Mouse (Mus musculus) liver, embryonic 15.5 days (tissue): ENCODE data around the gene Cldn4. TPM values are rescaled to one million over a fixed set of nuclear protein-coding genes. Genes with fewer than 3 reads are reported as not detected.
"Not testable (repeated sequence)": the region's sequence is repeated elsewhere in the genome, so short reads cannot be mapped to it uniquely, and the experiment has no call there.

ENCODE experiments used
- ATAC-seq: fragments of 200-750 bp; cut with Nextera tagmentation; 2 replicates; pipeline ENCODE4 v1.8.0; 2017; ENCODE audit warnings: moderate number of reproducible peaks, mild to moderate bottlenecking, moderate library complexity; ENCODE audit not compliant: insufficient read depth
- H3K27ac ChIP-seq: fragments of 300-500 bp; sonication (generic); replicated peaks from 2 replicates; pipeline ENCODE4 v1.5.1; 2015; ENCODE audit warnings: mild to moderate bottlenecking, inconsistent platforms
- H3K27me3 ChIP-seq: fragments of 300-500 bp; sonication (generic); 2 replicates; pipeline ENCODE4 v1.6.1; 2015; ENCODE audit warnings: mild to moderate bottlenecking, inconsistent platforms
- H3K36me3 ChIP-seq: fragments of 300-500 bp; sonication (generic); replicated peaks from 2 replicates; pipeline ENCODE4 v1.6.1; 2015; ENCODE audit warnings: moderate library complexity, mild to moderate bottlenecking, inconsistent platforms
- H3K4me1 ChIP-seq: fragments of 300-500 bp; sonication (generic); replicated peaks from 2 replicates; pipeline ENCODE4 v1.6.1; 2015; ENCODE audit warnings: inconsistent platforms
- H3K4me2 ChIP-seq: fragments of 300-500 bp; sonication (generic); 2 replicates; pipeline ENCODE4 v1.6.1; 2015; ENCODE audit warnings: moderate library complexity, mild to moderate bottlenecking, inconsistent platforms
- H3K4me3 ChIP-seq: fragments of 300-500 bp; sonication (generic); replicated peaks from 2 replicates; pipeline ENCODE4 v1.5.1; 2015; ENCODE audit warnings: mild to moderate bottlenecking, inconsistent platforms
- H3K9ac ChIP-seq: fragments of 300-500 bp; sonication (generic); 2 replicates; pipeline ENCODE4 v1.6.1; 2015; ENCODE audit warnings: moderate library complexity, mild to moderate bottlenecking, inconsistent platforms
- H3K9me3 ChIP-seq: fragments of 300-500 bp; sonication (generic); replicated peaks from 2 replicates; pipeline ENCODE4 v1.6.1; 2016; ENCODE audit warnings: inconsistent platforms
- WGBS: fragments of 180-500 bp; shearing (Covaris S2); methylation state at CpG from one replicate; pipeline ENCODE4 v1.1.7; 2015; ENCODE audit warnings: mixed read lengths; ENCODE audit not compliant: insufficient replicate concordance; 5-methylcytosine and 5-hydroxymethylcytosine counted together
- polyA plus RNA-seq: library from polyadenylated mRNA; unstranded; fragments of >200 nt; fragmentation: Nextera tagmentation; extraction: Ambion mirVana; gene quantifications from 2 replicates; pipeline ENCODE4 v1.2.1, GENCODE M21; 2015

Gene Cldn4
- polyA plus RNA-seq, 1 experiment from 2014 or later = 0.18 TPM

DNA sequence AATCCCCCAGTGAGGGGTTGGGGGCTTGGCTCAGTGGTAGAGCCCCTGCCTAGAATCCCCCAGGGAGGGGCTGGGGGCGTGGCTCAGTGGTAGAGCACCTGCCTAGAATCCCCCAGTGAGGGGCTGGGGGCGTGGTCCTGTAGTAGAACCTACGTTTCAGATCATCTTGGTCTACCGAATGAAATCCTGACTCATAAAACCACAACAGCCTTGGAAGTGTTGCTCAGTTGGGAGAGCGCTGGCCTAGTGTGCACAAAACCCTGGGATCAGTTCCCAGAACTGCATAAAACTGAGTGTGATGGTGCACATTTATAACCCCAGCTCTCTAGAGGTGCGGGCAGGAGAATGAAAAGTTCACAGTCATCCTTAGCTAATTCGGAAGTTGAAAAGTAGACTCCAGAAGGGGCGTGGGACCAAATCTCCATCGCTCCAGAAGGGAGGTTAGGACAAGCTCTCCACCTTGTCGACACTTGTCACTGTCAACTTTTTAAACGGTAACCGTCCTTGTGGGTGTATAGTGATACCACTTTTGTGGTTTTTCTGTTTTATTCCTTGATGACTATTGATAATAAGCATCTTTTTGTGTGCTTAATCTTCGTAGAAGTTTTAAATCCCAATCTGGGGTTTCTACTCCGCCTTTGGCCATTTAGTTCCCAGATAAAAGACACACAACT lies 30.0 kb upstream of the Cldn4 start:
- Histone ChIP-seq H3K36me3 (no peaks in the 10 kb centered on the region), H3K9me3 (no peaks in the 10 kb centered on the region), H3K4me1 (peaks cover 67% of the 10 kb centered on the region), H3K27ac (peak overlapping the region; percentile 72), H3K4me2 (peak overlapping the region; percentile 46), H3K4me3 (no peak overlapping the region), H3K27me3 (no peaks in the 10 kb centered on the region), H3K9ac (no peak overlapping the region)
- peak; percentile 53 for ATAC-seq
- WGBS = 35% methylated on average over 14 of the region's 14 CpGs

DNA sequence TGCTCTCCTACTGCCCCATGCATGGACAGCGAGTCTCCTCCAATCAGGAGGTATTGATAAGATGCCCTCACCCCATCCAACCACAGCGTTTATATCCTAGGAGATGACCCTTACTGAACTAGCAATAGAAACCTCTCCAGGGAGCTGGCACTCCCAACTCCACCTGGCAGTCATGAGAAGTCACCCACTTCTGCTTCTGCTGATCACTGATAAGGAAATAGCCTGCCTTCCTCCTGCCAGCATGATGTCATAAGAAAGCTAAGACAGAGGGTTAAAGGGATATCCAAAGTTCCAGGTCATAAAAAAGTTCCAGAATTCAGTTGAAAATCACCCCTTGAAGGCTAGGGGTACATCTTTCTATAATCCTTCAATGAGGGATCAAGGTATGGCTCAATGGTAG lies 29.4 kb upstream of the Cldn4 start:
- ATAC-seq = peak; percentile 68
- peaks cover 65% of the 10 kb centered on the region for H3K4me1 ChIP-seq
- H3K4me3 ChIP-seq = no peak overlapping the region
- H3K27ac ChIP-seq = peak overlapping the region; percentile 72
- WGBS = 20% methylated on average over 2 of the region's 2 CpGs
- H3K9ac ChIP-seq = no peak overlapping the region
- no peaks in the 10 kb centered on the region for H3K27me3 ChIP-seq
- no peaks in the 10 kb centered on the region for H3K9me3 ChIP-seq
- peak overlapping the region; percentile 46 for H3K4me2 ChIP-seq
- no peaks in the 10 kb centered on the region for H3K36me3 ChIP-seq

DNA sequence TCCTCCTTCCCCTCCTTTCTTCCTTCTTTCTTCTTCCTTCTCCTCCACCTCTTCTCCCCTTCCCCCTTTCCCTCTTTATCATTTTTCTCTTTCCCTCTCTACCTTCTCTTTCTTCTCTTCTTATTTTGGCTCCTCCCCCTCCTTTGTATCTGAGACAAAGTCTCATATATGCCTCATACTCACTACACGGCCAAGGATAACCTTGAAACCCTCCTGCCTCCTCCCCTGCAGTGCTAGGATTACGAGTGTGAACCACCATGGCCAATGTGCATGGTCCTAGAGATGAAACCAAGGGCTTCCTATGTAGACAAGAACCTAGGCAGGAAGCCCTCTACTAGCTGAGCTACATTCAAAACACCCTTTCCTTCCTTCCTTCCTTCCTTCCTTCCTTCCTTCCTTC lies 28.2 kb upstream of the Cldn4 start:
- peaks cover 54% of the 10 kb centered on the region for H3K4me1 ChIP-seq
- no peak for ATAC-seq
- peak overlapping the region; percentile 7; the same call in 1 of the 2 replicates for H3K27ac ChIP-seq
- H3K9ac ChIP-seq = no peak overlapping the region
- H3K36me3 ChIP-seq = no peaks in the 10 kb centered on the region
- H3K9me3 ChIP-seq = no peaks in the 10 kb centered on the region
- H3K27me3 ChIP-seq = no peaks in the 10 kb centered on the region
- peak overlapping the region; percentile 51; the same call in 1 of the 2 replicates for H3K4me2 ChIP-seq
- H3K4me3 ChIP-seq = no peak overlapping the region
- WGBS = 17% methylated on average over 2 of the region's 2 CpGs

DNA sequence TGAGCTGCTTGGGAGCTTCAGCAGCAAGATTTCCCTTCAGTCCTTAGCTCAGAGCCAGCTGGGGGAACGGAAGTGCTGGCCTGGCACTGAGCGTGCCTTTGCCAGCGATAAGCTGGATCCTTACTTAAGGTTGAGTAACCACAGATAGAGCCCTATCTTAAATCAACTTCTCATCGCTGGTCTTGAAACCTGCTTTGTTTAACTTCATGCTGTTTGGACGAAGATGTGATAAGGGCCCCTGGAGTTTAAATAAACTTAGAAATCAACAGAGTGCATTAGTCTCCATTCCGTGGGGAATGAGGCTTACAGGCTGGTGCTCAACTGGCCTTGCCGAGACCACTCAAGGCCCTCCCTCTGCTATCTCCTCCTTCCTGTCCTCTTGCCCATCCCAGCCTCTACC lies 27.6 kb upstream of the Cldn4 start:
- Histone ChIP-seq H3K27me3 (no peaks in the 10 kb centered on the region), H3K36me3 (no peaks in the 10 kb centered on the region), H3K9me3 (no peaks in the 10 kb centered on the region), H3K27ac (peak overlapping the region; percentile 7; the same call in 1 of the 2 replicates), H3K9ac (no peak overlapping the region), H3K4me2 (peak overlapping the region; percentile 51), H3K4me1 (peaks cover 54% of the 10 kb centered on the region), H3K4me3 (no peak overlapping the region)
- WGBS = 4% methylated on average over 7 of the region's 7 CpGs
- peak; percentile 52 for ATAC-seq

DNA sequence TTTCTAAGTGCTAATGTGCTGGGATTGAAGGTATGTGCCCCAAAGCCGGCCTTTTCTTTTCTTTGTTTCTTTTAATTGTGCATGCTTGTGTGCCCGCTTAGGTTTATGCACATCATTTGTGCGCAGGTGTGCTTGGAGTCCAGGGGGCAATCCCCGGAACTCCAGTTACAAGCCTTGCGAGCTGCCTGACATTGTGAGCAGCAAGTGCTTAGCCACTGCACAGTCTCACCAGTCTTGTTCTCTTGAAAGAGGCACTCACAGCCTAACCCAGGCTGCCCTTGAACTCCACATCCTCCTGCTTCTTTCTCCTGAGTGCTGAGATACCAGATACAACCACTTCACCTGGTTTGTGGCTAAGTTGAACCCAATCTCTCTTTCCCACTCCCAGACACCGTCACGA lies 26.8 kb upstream of the Cldn4 start:
- H3K4me1 ChIP-seq = peaks cover 54% of the 10 kb centered on the region

DNA sequence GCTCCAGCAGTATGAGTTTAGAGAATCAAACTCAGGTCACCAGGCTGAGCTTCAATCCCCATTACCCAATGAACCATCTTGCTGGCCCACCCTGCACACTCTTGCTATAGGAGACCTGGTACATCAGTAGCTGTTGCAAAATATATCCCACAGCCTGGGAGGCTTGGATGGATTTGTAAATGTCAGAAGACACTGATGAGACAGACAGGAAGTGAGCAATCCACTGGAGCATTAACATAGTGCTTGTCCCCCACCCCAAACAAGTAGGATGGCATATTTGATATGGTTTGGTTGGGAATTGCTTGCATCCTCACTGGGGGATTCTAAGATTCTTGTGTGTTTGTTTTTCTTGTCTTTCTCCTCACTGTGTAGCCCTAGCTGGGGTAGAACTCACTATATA lies 26.3 kb upstream of the Cldn4 start:
- no peak overlapping the region for H3K4me3 ChIP-seq
- H3K4me1 ChIP-seq = peaks cover 52% of the 10 kb centered on the region

More for the DNA sequence above, 26.8 kb upstream of the Cldn4 start:
- no peaks in the 10 kb centered on the region for H3K36me3 ChIP-seq
- H3K4me3 ChIP-seq = no peak overlapping the region
- H3K27me3 ChIP-seq = peaks cover under 1% of the 10 kb centered on the region; the same call in 1 of the 2 replicates
- no peak overlapping the region for H3K27ac ChIP-seq
- no peak overlapping the region for H3K4me2 ChIP-seq
- no peak overlapping the region for H3K9ac ChIP-seq
- 64% methylated on average over 7 of the region's 7 CpGs for WGBS
- ATAC-seq = no peak
- no peaks in the 10 kb centered on the region for H3K9me3 ChIP-seq

DNA sequence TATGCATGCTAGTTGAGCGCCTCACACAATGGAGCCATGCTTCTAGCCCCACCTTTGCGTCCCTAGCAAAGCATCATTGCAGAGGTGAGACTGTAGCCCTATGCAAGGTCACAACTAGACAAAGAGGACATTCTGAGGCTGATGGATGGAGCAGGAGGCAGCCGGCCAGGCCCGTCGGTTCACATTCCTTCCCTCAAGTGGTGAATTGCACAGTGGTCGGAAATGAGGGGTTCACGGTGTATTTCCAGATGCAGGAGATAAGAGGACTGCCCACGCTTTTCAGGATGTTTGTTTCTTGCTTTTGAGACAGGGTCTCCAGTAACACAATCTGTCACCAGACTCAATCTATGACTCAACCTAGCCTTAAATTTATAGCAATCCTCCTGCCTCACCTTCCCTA lies 23.9 kb upstream of the Cldn4 start:
- H3K27ac ChIP-seq = no peak overlapping the region
- H3K4me2 ChIP-seq = no peak overlapping the region
- peaks cover 41% of the 10 kb centered on the region for H3K4me1 ChIP-seq
- no peaks in the 10 kb centered on the region for H3K36me3 ChIP-seq
- H3K27me3 ChIP-seq = peaks cover 14% of the 10 kb centered on the region
- no peak for ATAC-seq
- H3K9ac ChIP-seq = no peak overlapping the region
- H3K9me3 ChIP-seq = no peaks in the 10 kb centered on the region
- WGBS = 57% methylated on average over 8 of the region's 8 CpGs
- H3K4me3 ChIP-seq = no peak overlapping the region

More for the DNA sequence above, 26.3 kb upstream of the Cldn4 start:
- no peak overlapping the region for H3K9ac ChIP-seq
- H3K4me2 ChIP-seq = no peak overlapping the region
- H3K27ac ChIP-seq = no peak overlapping the region
- no peak for ATAC-seq
- H3K9me3 ChIP-seq = no peaks in the 10 kb centered on the region
- H3K36me3 ChIP-seq = no peaks in the 10 kb centered on the region
- peaks cover 3% of the 10 kb centered on the region; the same call in 1 of the 2 replicates for H3K27me3 ChIP-seq

DNA sequence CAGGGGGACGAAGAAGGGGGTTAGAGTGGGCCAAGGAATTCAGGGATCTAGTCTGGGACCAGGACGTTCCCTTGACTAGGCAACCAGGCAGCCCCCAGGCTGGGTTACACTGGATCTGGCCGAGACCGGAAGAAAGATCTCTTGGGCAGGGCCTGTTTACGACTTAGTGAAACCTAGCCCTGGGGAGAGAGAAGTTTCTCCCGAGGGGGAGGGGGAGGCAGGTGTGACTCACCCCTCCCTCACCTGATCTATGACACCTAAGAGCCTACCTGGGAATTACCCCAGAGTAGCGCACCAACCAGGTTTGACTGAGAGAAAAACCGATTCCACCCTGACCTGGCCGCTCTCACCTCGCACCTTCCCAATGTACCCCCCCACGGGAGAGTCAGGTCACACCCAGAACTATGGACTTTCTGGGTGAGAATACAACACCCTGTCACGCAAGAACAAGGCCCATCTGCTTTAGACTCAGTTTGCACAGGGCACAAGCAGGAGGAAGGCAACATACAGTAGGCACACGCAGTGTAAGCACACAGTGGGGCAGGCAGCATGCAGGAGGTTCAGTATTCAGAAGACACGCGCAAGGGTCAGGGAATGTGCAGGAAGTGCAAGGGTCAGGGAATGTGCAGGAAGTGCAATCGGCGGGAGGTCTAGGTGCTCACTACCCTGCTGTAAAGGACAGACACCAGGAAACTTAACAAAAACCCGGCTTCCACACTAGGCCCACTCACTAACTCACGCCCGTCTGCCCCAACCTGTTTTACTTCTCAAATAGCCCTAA lies 20.6 kb upstream of the Cldn4 start:
- Histone ChIP-seq H3K4me3 (no peak overlapping the region), H3K27me3 (peaks cover 14% of the 10 kb centered on the region), H3K4me1 (peaks cover 17% of the 10 kb centered on the region), H3K36me3 (no peaks in the 10 kb centered on the region), H3K27ac (no peak overlapping the region), H3K9me3 (no peaks in the 10 kb centered on the region), H3K9ac (no peak overlapping the region), H3K4me2 (no peak overlapping the region)
- WGBS = 74% methylated on average over 20 of the region's 20 CpGs
- ATAC-seq = no peak

DNA sequence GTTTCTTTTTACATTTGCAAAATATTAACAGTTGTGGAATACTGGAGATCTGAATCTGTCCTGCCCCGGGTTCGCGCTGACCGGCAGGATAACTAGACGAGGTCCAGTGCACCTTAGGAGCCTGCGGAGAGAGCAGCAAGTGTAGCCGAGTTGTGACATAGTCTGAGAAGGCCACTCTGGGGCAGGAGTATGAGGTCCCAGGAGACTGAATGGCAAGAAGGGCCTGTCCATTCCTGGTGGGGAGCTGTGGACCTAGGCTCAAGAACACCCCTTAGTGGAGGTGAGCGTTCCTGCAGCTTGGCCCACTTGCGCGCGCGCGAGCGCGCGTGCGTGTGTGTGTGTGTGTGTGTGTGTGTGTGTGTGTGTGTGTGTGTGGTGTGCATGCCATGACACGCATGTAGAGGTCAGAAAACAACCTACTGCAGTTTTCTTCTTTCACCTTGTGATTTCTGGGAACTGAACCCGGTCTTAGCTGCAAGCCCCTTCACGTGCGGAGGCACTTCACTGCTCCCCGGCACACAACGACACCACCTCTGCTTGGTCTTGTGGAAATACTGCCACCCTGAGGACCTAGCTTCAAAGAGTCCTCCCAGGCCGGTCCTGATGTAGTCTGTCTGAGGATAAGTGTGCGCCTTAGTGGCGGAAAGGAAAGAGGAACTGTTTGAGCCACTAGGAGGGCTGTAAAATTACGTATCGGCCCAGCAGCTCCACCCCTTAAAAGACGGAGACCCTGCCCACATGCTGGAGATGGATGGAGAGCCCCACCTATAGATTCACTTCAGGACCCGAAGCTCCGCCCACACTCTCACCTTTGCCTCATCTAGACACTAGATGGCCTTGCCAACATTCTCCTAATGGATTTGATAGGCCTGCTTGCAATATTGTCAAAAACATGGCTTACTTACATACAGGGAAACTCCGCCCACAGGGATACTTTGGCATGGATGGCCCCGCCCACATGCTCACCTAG lies 19.4 kb upstream of the Cldn4 start:
- Histone ChIP-seq H3K9ac (peak overlapping the region; percentile 25; the same call in 1 of the 2 replicates), H3K4me1 (peaks cover 15% of the 10 kb centered on the region), H3K4me3 (peak overlapping the region; percentile 34), H3K4me2 (peak overlapping the region; percentile 71), H3K27ac (no peak overlapping the region), H3K27me3 (peaks cover 14% of the 10 kb centered on the region), H3K9me3 (no peaks in the 10 kb centered on the region), H3K36me3 (no peaks in the 10 kb centered on the region)
- ATAC-seq = peak; percentile 79
- 6% methylated on average over 33 of the region's 33 CpGs for WGBS

DNA sequence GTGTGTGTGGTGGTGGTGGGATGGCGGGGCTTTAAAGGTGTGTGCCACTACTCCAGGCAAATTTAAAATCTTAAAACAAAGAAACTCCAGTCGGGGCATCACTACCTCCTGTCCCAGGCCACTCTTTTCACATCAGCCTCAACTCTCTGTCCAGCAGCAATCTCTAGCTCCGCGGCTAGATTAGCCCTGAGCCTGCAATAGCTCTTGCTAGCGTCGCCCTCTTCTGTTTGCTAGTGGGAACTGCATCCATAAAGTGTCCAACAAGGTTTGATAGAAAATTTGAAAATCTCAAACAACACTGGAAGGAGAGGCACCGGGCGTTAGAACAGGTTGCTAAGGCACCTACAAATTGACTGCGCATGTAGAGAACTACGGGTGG lies 18.7 kb upstream of the Cldn4 start:
- WGBS = 5% methylated on average over 10 of the region's 10 CpGs
- H3K36me3 ChIP-seq = no peaks in the 10 kb centered on the region
- no peaks in the 10 kb centered on the region for H3K9me3 ChIP-seq
- H3K4me2 ChIP-seq = peak overlapping the region; percentile 71
- peaks cover 15% of the 10 kb centered on the region for H3K4me1 ChIP-seq
- H3K9ac ChIP-seq = peak overlapping the region; percentile 25; the same call in 1 of the 2 replicates
- peak overlapping the region; percentile 34 for H3K4me3 ChIP-seq
- H3K27me3 ChIP-seq = peaks cover 14% of the 10 kb centered on the region
- no peak overlapping the region for H3K27ac ChIP-seq
- peak; percentile 63 for ATAC-seq

DNA sequence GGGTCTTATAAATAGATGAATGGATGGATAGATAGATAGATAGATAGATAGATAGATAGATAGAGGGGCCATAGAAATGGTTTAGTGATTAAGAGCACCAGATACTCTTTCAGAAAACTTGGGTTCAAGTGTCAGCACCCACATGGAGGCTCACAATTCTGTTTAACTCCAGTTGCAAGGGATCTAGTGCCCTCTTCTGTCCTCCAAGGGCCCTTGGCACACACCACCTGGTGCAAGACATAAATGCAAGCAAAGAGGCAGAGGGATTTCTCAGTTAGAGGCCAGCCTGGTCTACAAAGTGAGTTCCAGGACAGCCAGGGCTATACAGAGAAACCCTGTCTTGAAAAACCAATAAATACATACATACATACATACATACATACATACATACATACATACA lies 17.9 kb upstream of the Cldn4 start:
- not testable (repeated sequence) for H3K36me3 ChIP-seq, ATAC-seq, H3K27ac ChIP-seq, H3K4me3 ChIP-seq, H3K9me3 ChIP-seq, H3K4me2 ChIP-seq, H3K9ac ChIP-seq
- Histone ChIP-seq H3K4me1 (peaks cover 15% of the 10 kb centered on the region), H3K27me3 (peaks cover 14% of the 10 kb centered on the region)
